Mouse (Mus musculus) erythroblast, embryonic 14.5 days (primary cell): ENCODE measurements around the gene Spi1.

Experiments
- GATA1 ChIP-seq: IDR thresholded peaks from 2 replicates; pipeline ENCODE4 v1.6.1; 2012; ENCODE audit warnings: low read length, inconsistent platforms, mixed read lengths
- TAL1 ChIP-seq: IDR thresholded peaks from 3 replicates; pipeline ENCODE4 v1.6.1; 2012; ENCODE audit warnings: low read length, inconsistent platforms, mixed read lengths

DNA sequence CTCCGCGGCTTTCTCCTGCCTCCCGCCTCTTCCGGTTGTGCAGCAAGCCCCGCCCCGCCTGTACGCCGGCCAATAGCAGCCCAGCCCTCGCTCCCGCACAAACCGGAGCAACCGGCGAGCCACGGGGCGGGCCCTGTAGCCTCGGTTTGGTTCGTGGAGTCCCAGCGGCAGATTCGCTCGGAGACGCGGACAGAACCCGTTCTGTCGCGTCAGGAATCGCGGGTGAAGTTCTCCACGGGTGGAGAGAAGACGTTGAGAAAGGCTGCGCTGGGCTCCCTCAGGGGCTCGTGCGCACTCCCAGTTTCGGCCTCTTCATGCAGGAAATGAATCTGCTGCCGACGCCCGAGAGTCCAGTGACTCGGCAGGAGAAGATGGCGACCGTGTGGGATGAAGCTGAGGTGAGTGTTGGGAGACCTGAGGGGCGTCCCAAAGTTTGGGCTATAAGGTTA, 28.2 kb upstream of the Spi1 start, which contains the start of gene Psmc3:
- TF ChIP-seq GATA1: no peak
- TF ChIP-seq TAL1: no peak
